Mouse (Mus musculus): ENCODE measurements at regions not wholly inside any gene's neighbourhood (a gene's known extent, or its start where the extent isn't known, plus 50 kb on each side); places are given as distances from the start of the nearest gene placed in this dataset.

DNA sequence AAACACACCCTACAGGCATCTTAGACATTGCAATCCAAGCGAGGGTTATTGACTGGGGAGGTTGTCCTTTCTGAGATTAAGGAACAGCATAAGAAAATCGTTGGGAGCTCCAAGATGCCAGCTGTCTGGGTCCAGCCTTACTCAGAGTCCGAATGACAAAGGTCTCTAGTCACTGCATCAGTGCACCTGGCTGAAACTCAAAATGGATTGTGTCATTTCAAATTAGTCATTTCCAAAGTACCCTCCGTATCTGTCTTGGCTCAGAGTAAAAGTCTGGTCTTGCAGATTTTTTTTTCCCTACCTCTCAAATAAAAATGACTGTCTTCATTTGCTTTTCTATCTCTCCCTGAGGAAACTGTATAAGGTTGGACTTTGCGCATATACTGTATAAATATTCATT is 85.1 kb upstream of the Grip1 start:
- TF ChIP-seq CTCF (IDR thresholded peaks at IDR 0.05; ENCODE audit: borderline replicate concordance, insufficient read depth, low read length) (no peak), POLR2A (IDR thresholded peaks at IDR 0.05; ENCODE audit: low read depth, low read length) (no peak)

All from embryonic fibroblast, embryonic 13.5 days (primary cell).